Mouse (Mus musculus): ENCODE results near the gene Fxyd6. TPM values are rescaled to one million over a fixed set of nuclear protein-coding genes. Genes with fewer than 3 reads are reported as not detected.

Gene Fxyd6
- total and polyA plus RNA-seq, 3 experiments, result 0.08 TPM; not detected in 2

DNA sequence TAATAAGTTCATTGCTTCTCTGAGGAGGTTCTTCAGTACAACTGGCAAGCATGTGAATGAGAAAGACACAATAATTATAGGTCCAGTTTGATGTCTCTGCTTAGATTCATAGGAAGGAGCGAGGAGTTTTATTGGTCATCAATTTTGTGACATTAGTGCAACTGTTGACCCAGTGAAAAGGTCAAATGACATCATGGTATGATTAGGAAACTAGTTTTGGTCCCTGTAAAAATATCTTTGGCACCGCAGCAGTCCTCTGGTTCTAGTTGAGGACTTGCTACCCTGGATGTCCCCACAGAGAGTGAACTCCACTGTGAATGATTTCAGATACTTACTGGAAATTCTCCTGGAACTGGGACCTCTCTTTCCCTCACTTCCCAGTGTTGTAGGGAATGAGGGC lies 14.8 kb upstream of the Fxyd6 start:
- H3K36me3 ChIP-seq (replicated peaks in 1 of 2; ENCODE audit: control insufficient read depth in 1 of 2, insufficient read depth in 1 of 2, low read length in 1 of 2), result no peaks in the 10 kb centered on the region
- peaks cover 33% of the 10 kb centered on the region for H3K27me3 ChIP-seq (replicated peaks)
- no peak overlapping the region for H3K27ac ChIP-seq (ENCODE audit: insufficient read depth, low read depth)
- dilution Hi-C loops (cut with MboI; ENCODE audit: extremely low pct_ligation_motif_present, extremely low pct_unique_long_range_greater_than_20kb, low sequenced_read_pairs), result no loop called here
- no peak overlapping the region for H3K4me3 ChIP-seq (replicated peaks in 1 of 3; ENCODE audit: low read depth in 2 of 3, low read length in 2 of 3, poor library complexity in 1 of 3)
- no peak for DNase-seq (ENCODE audit: extremely low read depth)
- no peaks in the 10 kb centered on the region for H3K4me1 ChIP-seq (ENCODE audit: control insufficient read depth in 1 of 2, insufficient read depth in 2 of 2)
- H3K4me2 ChIP-seq (ENCODE audit: insufficient read depth, low read depth, poor library complexity, severe bottlenecking), result no peak overlapping the region
- no peaks in the 10 kb centered on the region for H3K79me2 ChIP-seq (replicated peaks; ENCODE audit: control insufficient read depth, extremely low read depth, insufficient read depth, poor library complexity, severe bottlenecking)
- H3K9ac ChIP-seq (ENCODE audit: insufficient read depth, low read depth), result no peak overlapping the region
- TF ChIP-seq TCF12 (IDR thresholded peaks at IDR 0.05; ENCODE audit: low read depth, low read length) (no peak), USF1 (IDR thresholded peaks at IDR 0.05; ENCODE audit: low read depth, low read length) (no peak), KAT2A (IDR thresholded peaks at IDR 0.05; ENCODE audit: insufficient replicate concordance, low read length) (no peak), NELFE (IDR thresholded peaks at IDR 0.05; ENCODE audit: low read depth, low read length) (no peak), UBTF (IDR thresholded peaks at IDR 0.05; ENCODE audit: low read depth, low read length) (no peak), PAX5 (IDR thresholded peaks at IDR 0.05; ENCODE audit: low read length) (no peak), ZNF384 (IDR thresholded peaks at IDR 0.05; ENCODE audit: low read depth, low read length) (no peak), POLR2A (IDR thresholded peaks at IDR 0.05; ENCODE audit: low read depth, low read length) (no peak), MXI1 (IDR thresholded peaks at IDR 0.05; ENCODE audit: low read depth, low read length) (no peak), ZMIZ1 (IDR thresholded peaks at IDR 0.05; ENCODE audit: low read depth, low read length) (no peak), CTCF (conservative IDR thresholded peaks at IDR 0.05 in 1 of 2, IDR thresholded peaks at IDR 0.05 in 1 of 2; ENCODE audit: low read depth in 2 of 2, low read length in 2 of 2) (no peak), MAFK (IDR thresholded peaks at IDR 0.05; ENCODE audit: insufficient replicate concordance, low read length) (no peak), CHD1 (IDR thresholded peaks at IDR 0.05; ENCODE audit: low read depth, low read length) (no peak), MEF2A (IDR thresholded peaks at IDR 0.05; ENCODE audit: borderline replicate concordance, low read depth, low read length) (no peak), JUND (conservative IDR thresholded peaks at IDR 0.05; ENCODE audit: low read depth, low read length) (no peak), ELF1 (IDR thresholded peaks at IDR 0.05; ENCODE audit: low read depth, low read length) (no peak), ZC3H11A (IDR thresholded peaks at IDR 0.05; ENCODE audit: low read depth, low read length) (no peak), TBP (conservative IDR thresholded peaks at IDR 0.05; ENCODE audit: low read depth, low read length) (no peak), MYC (IDR thresholded peaks at IDR 0.05; ENCODE audit: low read depth, low read length) (no peak)
- in situ Hi-C loops (cut with MboI; ENCODE audit: low pct_ligation_motif_present, low pct_unique_long_range_greater_than_20kb, low sequenced_read_pairs), result no loop called here
- H3K9me3 ChIP-seq (replicated peaks; ENCODE audit: low read length), result no peaks in the 10 kb centered on the region

DNA sequence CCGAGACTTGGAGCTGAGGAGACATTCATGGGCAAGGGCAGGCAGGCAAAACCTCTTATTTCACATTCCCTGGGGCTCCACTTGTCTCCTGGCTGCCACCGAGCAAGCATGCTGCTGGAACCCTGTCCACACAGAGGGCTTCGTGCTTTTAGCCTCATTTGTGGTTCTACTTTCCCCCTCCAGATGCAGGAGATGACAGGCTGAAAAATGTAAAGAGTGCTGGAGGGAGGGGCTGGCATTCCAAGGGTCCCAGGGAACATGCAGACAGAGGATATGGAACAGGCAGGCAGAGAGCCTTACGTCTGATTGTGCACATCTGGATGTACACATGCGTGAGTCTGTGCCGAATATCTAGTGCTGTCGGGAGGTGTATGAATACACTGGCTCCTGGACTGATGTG lies 11.6 kb upstream of the Fxyd6 start:
- Histone ChIP-seq H3K9me3 (replicated peaks; ENCODE audit: low read length) (no peaks in the 10 kb centered on the region), H3K4me1 (ENCODE audit: control insufficient read depth in 1 of 2, insufficient read depth in 2 of 2) (no peaks in the 10 kb centered on the region), H3K27ac (ENCODE audit: insufficient read depth, low read depth) (no peak overlapping the region), H3K4me2 (ENCODE audit: insufficient read depth, low read depth, poor library complexity, severe bottlenecking) (no peak overlapping the region), H3K36me3 (replicated peaks in 1 of 2; ENCODE audit: control insufficient read depth in 1 of 2, insufficient read depth in 1 of 2, low read length in 1 of 2) (no peaks in the 10 kb centered on the region), H3K9ac (ENCODE audit: insufficient read depth, low read depth) (no peak overlapping the region), H3K27me3 (replicated peaks) (peaks cover 54% of the 10 kb centered on the region), H3K79me2 (replicated peaks; ENCODE audit: control insufficient read depth, extremely low read depth, insufficient read depth, poor library complexity, severe bottlenecking) (no peaks in the 10 kb centered on the region), H3K4me3 (replicated peaks in 1 of 3; ENCODE audit: low read depth in 2 of 3, low read length in 2 of 3, poor library complexity in 1 of 3) (no peak overlapping the region)
- DNase-seq (ENCODE audit: extremely low read depth), result no peak
- dilution Hi-C loops (cut with MboI; ENCODE audit: extremely low pct_ligation_motif_present, extremely low pct_unique_long_range_greater_than_20kb, low sequenced_read_pairs), result no loop called here
- in situ Hi-C loops (cut with MboI; ENCODE audit: low pct_ligation_motif_present, low pct_unique_long_range_greater_than_20kb, low sequenced_read_pairs), result no loop called here
- TF ChIP-seq ETS1 (conservative IDR thresholded peaks at IDR 0.05; ENCODE audit: low read depth, low read length) (no peak), SIN3A (IDR thresholded peaks at IDR 0.05; ENCODE audit: low read length) (no peak), USF2 (conservative IDR thresholded peaks at IDR 0.05; ENCODE audit: low read depth, low read length) (no peak), IRF4 (IDR thresholded peaks at IDR 0.05; ENCODE audit: low read depth, low read length) (no peak), TBP (conservative IDR thresholded peaks at IDR 0.05; ENCODE audit: low read depth, low read length) (no peak), ZC3H11A (IDR thresholded peaks at IDR 0.05; ENCODE audit: low read depth, low read length) (no peak), CHD1 (IDR thresholded peaks at IDR 0.05; ENCODE audit: low read depth, low read length) (no peak), MYC (IDR thresholded peaks at IDR 0.05; ENCODE audit: low read depth, low read length) (no peak), GABPA (IDR thresholded peaks at IDR 0.05; ENCODE audit: insufficient replicate concordance, low read depth, low read length) (no peak), MXI1 (IDR thresholded peaks at IDR 0.05; ENCODE audit: low read depth, low read length) (no peak), POLR2A (IDR thresholded peaks at IDR 0.05; ENCODE audit: low read depth, low read length) (no peak), CTCF (conservative IDR thresholded peaks at IDR 0.05 in 1 of 2, IDR thresholded peaks at IDR 0.05 in 1 of 2; ENCODE audit: low read depth in 2 of 2, low read length in 2 of 2) (no peak)

Measured in CH12.LX (cell line).